Mouse (Mus musculus) midbrain, embryonic 10.5 days (tissue): Measurements from ENCODE around the gene Ttll1. TPM values are rescaled to one million over a fixed set of nuclear protein-coding genes. Genes with fewer than 3 reads are reported as not detected.

Source experiments
- DNase-seq: peaks from one replicate; pipeline ENCODE4 v3.0.0-alpha.2; 2017; ENCODE audit warnings: low spot score
- H3K27ac ChIP-seq: fragments of 300-500 bp; sonication (generic); replicated peaks from 2 replicates; pipeline ENCODE4 v1.5.1; 2016; ENCODE audit warnings: mild to moderate bottlenecking
- H3K27me3 ChIP-seq: fragments of 300-500 bp; sonication (generic); 2 replicates; pipeline ENCODE4 v1.6.1; 2016; ENCODE audit warnings: low read depth, mild to moderate bottlenecking; ENCODE audit not compliant: poor library complexity, severe bottlenecking
- H3K36me3 ChIP-seq: fragments of 300-500 bp; sonication (generic); 2 replicates; pipeline ENCODE4 v1.6.1; 2016; ENCODE audit warnings: mild to moderate bottlenecking, moderate library complexity
- H3K4me1 ChIP-seq: fragments of 300-500 bp; sonication (generic); 2 replicates; pipeline ENCODE4 v1.6.1; 2016
- H3K4me3 ChIP-seq: fragments of 300-500 bp; sonication (generic); 2 replicates; pipeline ENCODE4 v1.5.1; 2016; ENCODE audit warnings: mild to moderate bottlenecking, moderate library complexity
- H3K9me3 ChIP-seq: fragments of 300-500 bp; sonication (generic); replicated peaks from 2 replicates; pipeline ENCODE4 v1.6.1; 2016; ENCODE audit warnings: mild to moderate bottlenecking
- WGBS: fragments of 180-500 bp; shearing (Covaris S2); methylation state at CpG from one replicate; pipeline ENCODE4 v1.1.7; 2016; 5-methylcytosine and 5-hydroxymethylcytosine counted together
- microRNA-seq: library from miRNA; unstranded; fragments of <30 nt; microRNA quantifications from one replicate; pipeline ENCODE4, GENCODE M21; 2017
- polyA plus RNA-seq: library from polyadenylated mRNA; unstranded; fragments of >200 nt; fragmentation: Nextera tagmentation; extraction: Ambion mirVana; gene quantifications from 2 replicates; pipeline ENCODE4 v1.2.1, GENCODE M21; 2016

Ttll1 gene
- polyA plus RNA-seq, 1 experiment from 2014 or later, result 34.3 TPM

DNA sequence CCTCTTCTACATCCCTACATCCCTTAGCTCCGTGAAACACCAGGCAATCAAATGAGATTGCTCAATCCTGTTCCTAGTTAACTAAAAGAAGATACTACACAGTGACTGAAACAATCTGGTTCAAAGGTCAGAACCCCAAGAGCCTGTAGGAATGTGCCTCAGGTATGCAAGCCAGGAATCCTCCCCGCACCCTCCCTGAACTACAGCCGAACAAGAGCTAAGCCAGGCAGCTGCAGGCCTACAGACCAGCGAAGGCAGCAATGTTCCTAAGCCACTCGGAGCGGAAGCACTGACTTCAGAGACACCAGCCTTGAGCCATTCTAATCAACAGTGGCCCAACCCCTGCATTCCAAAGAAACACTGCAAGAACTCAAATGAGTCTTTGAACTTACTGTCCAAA, 66.3 kb downstream of the Ttll1 start:
- Histone ChIP-seq H3K36me3 (no peaks in the 10 kb centered on the region), H3K9me3 (no peaks in the 10 kb centered on the region), H3K27ac (no peak overlapping the region), H3K4me3 (no peak overlapping the region), H3K27me3 (no peaks in the 10 kb centered on the region), H3K4me1 (peaks cover 24% of the 10 kb centered on the region)
- 72% methylated on average over 6 of the region's 6 CpGs for WGBS
- DNase-seq, result no peak

DNA sequence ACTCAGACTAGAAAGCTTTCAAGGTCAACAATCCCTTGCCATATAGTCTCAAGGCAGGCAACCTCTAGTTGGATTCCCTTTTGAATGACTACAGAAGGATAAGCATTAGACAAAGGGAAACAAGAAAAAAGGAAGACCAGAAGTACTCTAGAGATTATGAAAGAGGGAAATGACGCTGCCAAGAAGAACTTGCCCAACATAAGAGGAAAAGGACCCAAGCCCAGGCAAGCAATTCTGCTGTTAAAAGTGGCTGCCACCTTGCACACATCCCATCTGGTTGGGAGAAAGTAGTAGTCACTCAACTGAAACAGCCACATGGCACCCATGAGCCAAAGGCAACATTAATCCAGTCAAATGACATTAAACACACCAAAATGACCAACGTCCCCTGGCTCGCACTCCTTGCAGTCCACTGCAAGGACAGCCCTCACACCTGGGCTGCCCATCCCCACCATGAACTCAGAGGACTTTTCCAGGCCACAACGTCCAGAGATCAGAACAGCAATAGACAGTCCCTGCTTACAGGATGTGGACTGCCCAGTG, 68.1 kb downstream of the Ttll1 start:
- Histone ChIP-seq H3K9me3 (no peaks in the 10 kb centered on the region), H3K4me1 (peaks cover 16% of the 10 kb centered on the region), H3K36me3 (no peaks in the 10 kb centered on the region), H3K27me3 (no peaks in the 10 kb centered on the region), H3K27ac (no peak overlapping the region), H3K4me3 (no peak overlapping the region)
- 91% methylated on average over 4 of the region's 4 CpGs for WGBS
- DNase-seq, result no peak

DNA sequence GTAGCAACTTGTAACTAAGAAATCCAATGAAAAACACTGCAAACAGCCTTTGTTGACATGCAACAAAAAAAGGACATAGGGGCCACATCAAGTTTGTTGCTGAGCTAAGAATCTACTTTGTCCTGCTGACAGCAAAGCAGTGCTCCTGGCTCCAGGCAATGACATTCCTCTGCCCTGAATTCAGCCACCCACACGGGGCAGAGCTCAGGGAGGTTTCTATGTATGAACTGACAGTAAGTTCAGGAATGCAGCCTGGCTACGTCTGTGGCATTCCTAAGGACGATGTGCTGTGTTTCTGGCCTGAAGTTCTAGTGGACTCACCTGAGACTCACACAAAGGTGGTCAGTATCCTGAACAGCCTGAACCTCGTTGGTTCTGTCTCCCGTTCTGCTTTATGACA, 70.0 kb downstream of the Ttll1 start:
- H3K27me3 ChIP-seq, result no peaks in the 10 kb centered on the region
- H3K9me3 ChIP-seq, result no peaks in the 10 kb centered on the region
- no peak for DNase-seq
- H3K4me3 ChIP-seq, result no peak overlapping the region
- H3K27ac ChIP-seq, result no peak overlapping the region
- peaks cover 9% of the 10 kb centered on the region for H3K4me1 ChIP-seq
- 77% methylated on average over 5 of the region's 5 CpGs for WGBS
- no peaks in the 10 kb centered on the region for H3K36me3 ChIP-seq

DNA sequence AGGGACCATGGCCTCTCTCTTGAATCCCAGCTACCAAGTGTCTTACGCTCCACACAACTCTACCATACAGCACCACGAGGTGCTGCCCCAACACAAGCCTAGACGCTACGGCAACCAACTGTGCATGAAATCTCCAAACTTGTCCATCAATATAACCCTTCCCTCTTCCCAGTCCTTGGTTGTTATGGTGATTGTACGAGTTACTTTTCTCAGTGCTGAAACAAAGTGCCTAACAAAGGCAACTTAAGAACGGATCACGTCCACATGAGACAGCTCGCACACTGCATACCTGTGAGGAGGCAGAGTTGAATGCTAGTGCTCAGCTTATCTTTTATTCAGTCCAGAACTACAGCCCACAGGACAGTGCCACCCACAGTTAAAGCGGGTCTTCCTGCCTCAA, 74.2 kb downstream of the Ttll1 start:
- Histone ChIP-seq H3K36me3 (no peaks in the 10 kb centered on the region), H3K4me3 (no peak overlapping the region), H3K27me3 (no peaks in the 10 kb centered on the region), H3K27ac (no peak overlapping the region), H3K9me3 (no peaks in the 10 kb centered on the region), H3K4me1 (peaks cover 6% of the 10 kb centered on the region)
- WGBS, result 89% methylated on average over 9 of the region's 9 CpGs
- DNase-seq, result no peak

DNA sequence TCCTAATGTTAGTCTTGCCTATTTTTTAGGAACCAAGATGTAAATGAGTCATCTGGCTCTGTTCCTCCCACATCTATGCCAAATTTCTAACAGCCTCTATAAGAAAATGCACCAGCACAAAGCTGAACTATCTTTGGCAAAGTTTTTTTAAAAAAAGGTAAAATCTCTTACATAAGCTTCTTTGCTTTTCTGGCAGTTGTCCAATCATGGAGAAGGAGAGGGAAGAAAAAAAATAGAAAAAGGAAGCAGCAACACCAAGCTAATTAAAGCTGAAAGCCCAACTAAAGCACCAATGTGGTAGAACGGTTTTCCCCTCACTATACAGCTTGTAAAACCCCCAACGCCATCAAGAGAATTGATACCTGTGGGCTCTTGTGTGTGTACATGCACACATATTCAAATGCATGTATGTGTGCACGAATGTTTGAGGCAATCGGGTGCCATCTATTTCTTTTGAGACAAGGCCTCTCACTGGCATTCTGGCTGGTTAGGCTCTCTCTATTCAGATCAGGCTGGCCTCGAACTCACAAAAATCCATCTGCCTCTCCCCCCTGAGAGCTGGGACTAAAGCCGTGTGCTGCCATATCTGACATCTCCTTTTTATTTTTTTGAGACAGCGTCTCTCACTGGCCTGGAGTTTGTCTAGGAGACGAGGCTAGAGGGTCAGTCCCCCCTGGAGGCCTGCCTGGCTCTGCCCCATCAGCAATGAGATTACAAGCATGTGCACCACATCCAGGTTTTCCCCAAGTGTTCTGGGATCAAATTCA, 75.2 kb downstream of the Ttll1 start:
- Histone ChIP-seq H3K27ac (no peak overlapping the region), H3K27me3 (no peaks in the 10 kb centered on the region), H3K4me3 (no peak overlapping the region), H3K9me3 (no peaks in the 10 kb centered on the region), H3K36me3 (no peaks in the 10 kb centered on the region), H3K4me1 (peaks cover 6% of the 10 kb centered on the region)
- DNase-seq, result no peak
- 88% methylated on average over 8 of the region's 8 CpGs for WGBS

DNA sequence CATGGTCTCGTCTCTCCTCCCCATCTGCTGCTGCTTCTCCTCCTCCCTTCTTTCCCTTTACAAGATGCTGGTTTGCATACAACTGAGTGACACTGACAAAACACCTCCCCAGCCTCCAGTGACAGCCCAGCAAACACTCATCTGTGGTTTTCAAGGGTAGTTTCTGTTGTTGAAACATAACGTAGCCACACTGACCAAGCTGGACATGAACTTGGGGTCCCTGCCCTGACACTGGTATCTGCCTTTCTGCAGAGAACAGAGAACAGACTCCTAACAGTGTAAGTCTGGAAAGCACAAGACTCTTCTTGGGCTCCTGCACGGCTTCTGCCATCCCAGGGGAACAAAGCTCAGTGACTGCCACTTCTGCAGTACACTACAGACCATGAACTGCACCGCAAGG, 76.0 kb downstream of the Ttll1 start:
- no peak overlapping the region for H3K4me3 ChIP-seq
- no peaks in the 10 kb centered on the region for H3K27me3 ChIP-seq
- WGBS, result 82% methylated on average over 4 of the region's 4 CpGs
- H3K36me3 ChIP-seq, result no peaks in the 10 kb centered on the region
- no peak for DNase-seq
- peaks cover 6% of the 10 kb centered on the region for H3K4me1 ChIP-seq
- no peaks in the 10 kb centered on the region for H3K9me3 ChIP-seq
- H3K27ac ChIP-seq, result no peak overlapping the region

Small RNA genes within 50 kb of the gene (microRNA-seq; reads per million reads assigned to microRNA genes)
- not detected for gene Gm24575

Other genes starting within 250 kb of the Ttll1 start
- 29.2 and 32.8 TPM in 2 replicates for gene Arfgap3, start 160.6 kb downstream of the Ttll1 start, polyA plus RNA-seq
- 55.6 TPM in 2 replicates for gene Pacsin2, start 46.3 kb downstream of the Ttll1 start, polyA plus RNA-seq
- gene Bik, start 16.0 kb upstream of the Ttll1 start, polyA plus RNA-seq, result 2.9 and 3.1 TPM in 2 replicates
- 35.6 and 41.4 TPM in 2 replicates for gene Tspo, start 52.7 kb upstream of the Ttll1 start, polyA plus RNA-seq
- gene Mcat, start 52.9 kb upstream of the Ttll1 start, polyA plus RNA-seq, result 44.7 and 46.2 TPM in 2 replicates
- gene Ttll12, start 84.3 kb upstream of the Ttll1 start, polyA plus RNA-seq, result 57.0 and 57.4 TPM in 2 replicates
- 64.4 and 74.8 TPM in 2 replicates for gene Scube1, start 214.1 kb upstream of the Ttll1 start, polyA plus RNA-seq